Mouse (Mus musculus) heart, embryonic 12.5 days (tissue): ENCODE data around the gene Prmt9. TPM values are rescaled to one million over a fixed set of nuclear protein-coding genes. Genes with fewer than 3 reads are reported as not detected.

Source experiments
- ATAC-seq: fragments of 200-750 bp; cut with Nextera tagmentation; 2 replicates; pipeline ENCODE4 v1.8.0; 2017; ENCODE audit warnings: moderate TSS enrichment, moderate library complexity; ENCODE audit not compliant: insufficient number of reproducible peaks, low FRiP score
- H3K27ac ChIP-seq: fragments of 300-500 bp; sonication (generic); 2 replicates; pipeline ENCODE4 v1.5.1; 2016; ENCODE audit warnings: mild to moderate bottlenecking, moderate library complexity; ENCODE audit not compliant: poor library complexity, severe bottlenecking
- H3K27me3 ChIP-seq: fragments of 300-500 bp; sonication (generic); replicated peaks from 2 replicates; pipeline ENCODE4 v1.6.1; 2016; ENCODE audit warnings: mild to moderate bottlenecking, moderate library complexity
- H3K36me3 ChIP-seq: fragments of 300-500 bp; sonication (generic); 2 replicates; pipeline ENCODE4 v1.6.1; 2016; ENCODE audit warnings: mild to moderate bottlenecking, moderate library complexity
- H3K4me1 ChIP-seq: fragments of 300-500 bp; sonication (generic); replicated peaks from 2 replicates; pipeline ENCODE4 v1.6.1; 2016; ENCODE audit warnings: mild to moderate bottlenecking
- H3K4me2 ChIP-seq: fragments of 300-500 bp; sonication (generic); 2 replicates; pipeline ENCODE4 v1.6.1; 2016; ENCODE audit warnings: mild to moderate bottlenecking, moderate library complexity
- H3K4me3 ChIP-seq: fragments of 300-500 bp; sonication (generic); 2 replicates; pipeline ENCODE4 v1.5.1; 2016; ENCODE audit warnings: mild to moderate bottlenecking
- H3K9ac ChIP-seq: fragments of 300-500 bp; sonication (generic); 2 replicates; pipeline ENCODE4 v1.6.1; 2016; ENCODE audit warnings: mild to moderate bottlenecking, moderate library complexity
- H3K9me3 ChIP-seq: fragments of 300-500 bp; sonication (generic); replicated peaks from 2 replicates; pipeline ENCODE4 v1.6.1; 2016; ENCODE audit warnings: mild to moderate bottlenecking, moderate library complexity
- WGBS: fragments of 180-500 bp; shearing (Covaris S2); methylation state at CpG from one replicate; pipeline ENCODE4 v1.1.7; 2016; 5-methylcytosine and 5-hydroxymethylcytosine counted together
- polyA plus RNA-seq: library from polyadenylated mRNA; unstranded; fragments of >200 nt; fragmentation: Nextera tagmentation; extraction: Ambion mirVana; gene quantifications from 2 replicates; pipeline ENCODE4 v1.2.1, GENCODE M21; 2016

Prmt9 gene
- polyA plus RNA-seq, result 14.4 and 14.6 TPM in 2 replicates

GRCm38 (mm10) chr8:77549121-77549706, at the start of gene Prmt9:
TSS of gene Prmt9 (plus strand) at chr8:77549397.
- peaks cover 27% of the 10 kb centered on the region for H3K36me3 ChIP-seq
- peak; percentile 98 for ATAC-seq
- H3K4me3 ChIP-seq, result peak within 1 kb of the TSS; percentile 84
- 4% methylated on average over 42 of the region's 42 CpGs for WGBS
- H3K4me1 ChIP-seq, result peaks cover 6% of the 10 kb centered on the region; the same call in 1 of the 2 replicates
- no peaks in the 10 kb centered on the region for H3K27me3 ChIP-seq
- H3K9me3 ChIP-seq, result no peaks in the 10 kb centered on the region
- peak within 1 kb of the TSS; percentile 96 for H3K4me2 ChIP-seq
- peak within 1 kb of the TSS; percentile 97 for H3K9ac ChIP-seq
- H3K27ac ChIP-seq, result peak within 1 kb of the TSS; percentile 88

- H3K27ac ChIP-seq, result no peak overlapping the region
- no peaks in the 10 kb centered on the region for H3K27me3 ChIP-seq
- H3K4me1 ChIP-seq, result peaks cover 25% of the 10 kb centered on the region
- H3K9ac ChIP-seq, result no peak overlapping the region
- ATAC-seq, result no peak
- no peak overlapping the region for H3K4me2 ChIP-seq
- no peaks in the 10 kb centered on the region for H3K36me3 ChIP-seq
- WGBS, result 90% methylated on average over 3 of the region's 3 CpGs
- no peaks in the 10 kb centered on the region for H3K9me3 ChIP-seq
- no peak overlapping the region for H3K4me3 ChIP-seq
Observed at GRCm38 (mm10) chr8:77500264-77500663, 48.9 kb upstream of the Prmt9 start.

GRCm38 (mm10) chr8:77501131-77501530, 48.1 kb upstream of the Prmt9 start:
- WGBS, result 81% methylated on average over 8 of the region's 8 CpGs
- H3K27me3 ChIP-seq, result no peaks in the 10 kb centered on the region

GRCm38 (mm10) chr8:77502547-77502946, 46.6 kb upstream of the Prmt9 start:
- WGBS, result 82% methylated on average over 6 of the region's 6 CpGs
- H3K36me3 ChIP-seq, result no peaks in the 10 kb centered on the region
- no peak overlapping the region for H3K4me2 ChIP-seq
- no peak overlapping the region for H3K27ac ChIP-seq
- H3K4me3 ChIP-seq, result no peak overlapping the region
- H3K4me1 ChIP-seq, result peaks cover 14% of the 10 kb centered on the region; the same call in 1 of the 2 replicates
- no peak for ATAC-seq
- H3K27me3 ChIP-seq, result no peaks in the 10 kb centered on the region
- no peak overlapping the region for H3K9ac ChIP-seq
- H3K9me3 ChIP-seq, result no peaks in the 10 kb centered on the region

More at GRCm38 (mm10) chr8:77501131-77501530, 48.1 kb upstream of the Prmt9 start:
- Histone ChIP-seq H3K9me3 (no peaks in the 10 kb centered on the region), H3K27ac (no peak overlapping the region), H3K4me2 (no peak overlapping the region), H3K4me3 (no peak overlapping the region), H3K36me3 (no peaks in the 10 kb centered on the region), H3K9ac (no peak overlapping the region), H3K4me1 (peaks cover 22% of the 10 kb centered on the region)
- ATAC-seq, result no peak

- no peak overlapping the region for H3K4me2 ChIP-seq
- ATAC-seq, result no peak
- 79% methylated on average over 7 of the region's 7 CpGs for WGBS
- H3K4me3 ChIP-seq, result no peak overlapping the region
- no peaks in the 10 kb centered on the region for H3K27me3 ChIP-seq
- H3K9me3 ChIP-seq, result no peaks in the 10 kb centered on the region
- H3K27ac ChIP-seq, result no peak overlapping the region
- H3K9ac ChIP-seq, result no peak overlapping the region
- peaks cover 8% of the 10 kb centered on the region for H3K4me1 ChIP-seq
- no peaks in the 10 kb centered on the region for H3K36me3 ChIP-seq
Observed at GRCm38 (mm10) chr8:77506539-77506938, 42.7 kb upstream of the Prmt9 start.

- H3K4me1 ChIP-seq, result peaks cover 8% of the 10 kb centered on the region
- H3K9me3 ChIP-seq, result no peaks in the 10 kb centered on the region
- H3K27ac ChIP-seq, result no peak overlapping the region
- no peak overlapping the region for H3K9ac ChIP-seq
- H3K36me3 ChIP-seq, result no peaks in the 10 kb centered on the region
- ATAC-seq, result no peak
- 76% methylated on average over 10 of the region's 10 CpGs for WGBS
- no peak overlapping the region for H3K4me2 ChIP-seq
- H3K4me3 ChIP-seq, result no peak overlapping the region
- no peaks in the 10 kb centered on the region for H3K27me3 ChIP-seq
Observed at GRCm38 (mm10) chr8:77507510-77508035, 41.6 kb upstream of the Prmt9 start.

GRCm38 (mm10) chr8:77509044-77509443, 40.2 kb upstream of the Prmt9 start:
- Histone ChIP-seq H3K4me1 (peaks cover 9% of the 10 kb centered on the region), H3K9ac (no peak overlapping the region), H3K27ac (no peak overlapping the region), H3K4me3 (no peak overlapping the region), H3K36me3 (no peaks in the 10 kb centered on the region), H3K4me2 (no peak overlapping the region), H3K27me3 (no peaks in the 10 kb centered on the region), H3K9me3 (no peaks in the 10 kb centered on the region)
- no peak for ATAC-seq
- WGBS, result 80% methylated on average over 7 of the region's 7 CpGs

GRCm38 (mm10) chr8:77510426-77510825, 38.8 kb upstream of the Prmt9 start:
- Histone ChIP-seq H3K4me2 (no peak overlapping the region), H3K9ac (no peak overlapping the region), H3K4me1 (peaks cover 16% of the 10 kb centered on the region), H3K9me3 (no peaks in the 10 kb centered on the region), H3K36me3 (no peaks in the 10 kb centered on the region), H3K27ac (no peak overlapping the region), H3K27me3 (no peaks in the 10 kb centered on the region), H3K4me3 (no peak overlapping the region)
- 84% methylated on average over 3 of the region's 3 CpGs for WGBS
- ATAC-seq, result no peak

- Histone ChIP-seq H3K4me1 (peaks cover 31% of the 10 kb centered on the region), H3K27ac (no peak overlapping the region)
Observed at GRCm38 (mm10) chr8:77511750-77512493, 37.3 kb upstream of the Prmt9 start.

GRCm38 (mm10) chr8:77515201-77515600, 34.0 kb upstream of the Prmt9 start:
- H3K4me1 ChIP-seq, result peaks cover 42% of the 10 kb centered on the region
- no peaks in the 10 kb centered on the region for H3K36me3 ChIP-seq
- ATAC-seq, result no peak
- no peak overlapping the region for H3K27ac ChIP-seq
- no peaks in the 10 kb centered on the region for H3K27me3 ChIP-seq
- no peaks in the 10 kb centered on the region for H3K9me3 ChIP-seq
- no peak overlapping the region for H3K9ac ChIP-seq
- WGBS, result 89% methylated on average over 8 of the region's 8 CpGs
- H3K4me3 ChIP-seq, result no peak overlapping the region
- peak overlapping the region; percentile 87 for H3K4me2 ChIP-seq

More at GRCm38 (mm10) chr8:77511750-77512493, 37.3 kb upstream of the Prmt9 start:
- Histone ChIP-seq H3K4me3 (no peak overlapping the region), H3K4me2 (no peak overlapping the region), H3K9me3 (no peaks in the 10 kb centered on the region), H3K27me3 (no peaks in the 10 kb centered on the region), H3K36me3 (no peaks in the 10 kb centered on the region), H3K9ac (no peak overlapping the region)
- no peak for ATAC-seq
- 74% methylated on average over 13 of the region's 13 CpGs for WGBS

GRCm38 (mm10) chr8:77515786-77516185, 33.4 kb upstream of the Prmt9 start:
- no peak overlapping the region for H3K27ac ChIP-seq
- H3K4me2 ChIP-seq, result peak overlapping the region; percentile 87
- H3K36me3 ChIP-seq, result no peaks in the 10 kb centered on the region
- ATAC-seq, result no peak
- WGBS, result 61% methylated on average over 8 of the region's 8 CpGs
- peaks cover 38% of the 10 kb centered on the region for H3K4me1 ChIP-seq
- H3K4me3 ChIP-seq, result peak overlapping the region; percentile 87; the same call in 1 of the 2 replicates
- no peaks in the 10 kb centered on the region for H3K27me3 ChIP-seq
- H3K9me3 ChIP-seq, result no peaks in the 10 kb centered on the region
- H3K9ac ChIP-seq, result peak overlapping the region; percentile 53; the same call in 1 of the 2 replicates
